Mouse (Mus musculus): ENCODE results near the gene Ube2i.

The Ube2i gene

GRCm38 (mm10) chr17:25274571-25275346 lies at the start of gene Ube2i:
Gene Ube2i (minus strand): TSS chr17:25274622.
- no peak for DNase-seq (ENCODE audit: low spot score)

GRCm38 (mm10) chr17:25322930-25323329 lies 48.5 kb upstream of the Ube2i start:
- DNase-seq (ENCODE audit: low spot score), result no peak

GRCm38 (mm10) chr17:25320819-25321218 lies 46.4 kb upstream of the Ube2i start:
- no peak for DNase-seq (ENCODE audit: low spot score)

GRCm38 (mm10) chr17:25318354-25318753 lies 43.9 kb upstream of the Ube2i start, which contains the start of gene Prss29:
Gene Prss29 (plus strand): TSS chr17:25318654.
- no peak for DNase-seq (ENCODE audit: low spot score)

GRCm38 (mm10) chr17:25308346-25308745 lies 33.9 kb upstream of the Ube2i start, which contains the start of gene Prss28:
Gene Prss28 (plus strand): TSS chr17:25308646.
- DNase-seq (ENCODE audit: low spot score), result no peak

GRCm38 (mm10) chr17:25298094-25298493 lies 23.7 kb upstream of the Ube2i start, which contains the start of gene Prss34:
Gene Prss34 (plus strand): TSS chr17:25298394.
- no peak for DNase-seq (ENCODE audit: low spot score)

GRCm38 (mm10) chr17:25294111-25294510 lies 19.7 kb upstream of the Ube2i start:
- no peak for DNase-seq (ENCODE audit: low spot score)

GRCm38 (mm10) chr17:25293495-25293894 lies 19.1 kb upstream of the Ube2i start:
- no peak for DNase-seq (ENCODE audit: low spot score)

- no peak for DNase-seq (ENCODE audit: low spot score)
Observed at GRCm38 (mm10) chr17:25290411-25290810, 16.0 kb upstream of the Ube2i start.

- DNase-seq (ENCODE audit: low spot score), result peak; percentile 28
Observed at GRCm38 (mm10) chr17:25288842-25289241, 14.4 kb upstream of the Ube2i start.

GRCm38 (mm10) chr17:25285033-25285432 lies 10.6 kb upstream of the Ube2i start:
- DNase-seq (ENCODE audit: low spot score), result peak; percentile 68

GRCm38 (mm10) chr17:25282133-25282532 lies 7.7 kb upstream of the Ube2i start:
- DNase-seq (ENCODE audit: low spot score), result peak; percentile 48

GRCm38 (mm10) chr17:25275833-25276232 lies 1.4 kb upstream of the Ube2i start:
- no peak for DNase-seq (ENCODE audit: low spot score)

GRCm38 (mm10) chr17:25273706-25274501 lies 518 bp downstream of the Ube2i start:
- DNase-seq (ENCODE audit: low spot score), result peak; percentile 88

- peak; percentile 83 for DNase-seq (ENCODE audit: low spot score)
Observed at GRCm38 (mm10) chr17:25272951-25273705, 1.3 kb downstream of the Ube2i start.

GRCm38 (mm10) chr17:25272326-25272725 lies 2.1 kb downstream of the Ube2i start:
- no peak for DNase-seq (ENCODE audit: low spot score)

GRCm38 (mm10) chr17:25270795-25271335 lies 3.6 kb downstream of the Ube2i start:
- no peak for DNase-seq (ENCODE audit: low spot score)

GRCm38 (mm10) chr17:25264453-25264852 lies 10.0 kb downstream of the Ube2i start:
- DNase-seq (ENCODE audit: low spot score), result no peak

- no peak for DNase-seq (ENCODE audit: low spot score)
Observed at GRCm38 (mm10) chr17:25257804-25258261, 16.6 kb downstream of the Ube2i start.

GRCm38 (mm10) chr17:25256140-25256754 lies 18.2 kb downstream of the Ube2i start, which contains the start of gene Baiap3:
Gene Baiap3 (minus strand): TSS chr17:25256364.
- no peak for DNase-seq (ENCODE audit: low spot score)

- DNase-seq (ENCODE audit: low spot score), result no peak
Observed at GRCm38 (mm10) chr17:25255110-25255509, 19.3 kb downstream of the Ube2i start.
